Mouse (Mus musculus): ENCODE measurements around the gene Gm43064. TPM values are rescaled to one million over a fixed set of nuclear protein-coding genes. Genes with fewer than 3 reads are reported as not detected.
"Not testable (repeated sequence)": the region's sequence is repeated elsewhere in the genome, so short reads cannot be mapped to it uniquely, and the experiment has no call there.

Gene Gm43064
- polyA plus RNA-seq, 1 experiment from 2014 or later, result 0.70 TPM

GRCm38 (mm10) chr3:103792111-103792406, 17.3 kb upstream of the Gm43064 start:
- not testable (repeated sequence) for H3K9ac ChIP-seq (ENCODE audit: low read depth, low read length); H3K27me3 ChIP-seq (ENCODE audit: control insufficient read depth, insufficient read depth, low read depth, low read length); ATAC-seq (ENCODE audit: low read depth); H3K9me3 ChIP-seq (replicated peaks; ENCODE audit: control insufficient read depth, low read length); H3K36me3 ChIP-seq (ENCODE audit: control insufficient read depth, insufficient read depth)
- Histone ChIP-seq H3K4me2 (ENCODE audit: low read depth, low read length) (peak overlapping the region; percentile 81), H3K27ac (ENCODE audit: low read length) (peak overlapping the region; percentile 96), H3K4me1 (ENCODE audit: control insufficient read depth, low read depth, low read length) (peaks cover 59% of the 10 kb centered on the region), H3K4me3 (ENCODE audit: low read depth, low read length) (peak overlapping the region; percentile 98)
- WGBS (ENCODE audit: insufficient replicate concordance), result 44% methylated on average over 5 of the region's 5 CpGs

- WGBS (ENCODE audit: insufficient replicate concordance), result 65% methylated on average over 1 of the region's 1 CpGs
Measured at GRCm38 (mm10) chr3:103792566-103792965, 16.8 kb upstream of the Gm43064 start.

GRCm38 (mm10) chr3:103796389-103796788, 13.0 kb upstream of the Gm43064 start:
- H3K9me3 ChIP-seq (replicated peaks; ENCODE audit: control insufficient read depth, low read length), result no peaks in the 10 kb centered on the region
- H3K27ac ChIP-seq (ENCODE audit: low read length), result peak overlapping the region; percentile 39
- H3K4me3 ChIP-seq (ENCODE audit: low read depth, low read length), result no peak overlapping the region
- 48% methylated on average over 2 of the region's 2 CpGs for WGBS (ENCODE audit: insufficient replicate concordance)
- no peak overlapping the region for H3K4me2 ChIP-seq (ENCODE audit: low read depth, low read length)
- no peak overlapping the region for H3K9ac ChIP-seq (ENCODE audit: low read depth, low read length)
- H3K4me1 ChIP-seq (ENCODE audit: control insufficient read depth, low read depth, low read length), result peaks cover 68% of the 10 kb centered on the region
- no peaks in the 10 kb centered on the region for H3K27me3 ChIP-seq (ENCODE audit: control insufficient read depth, insufficient read depth, low read depth, low read length)
- H3K36me3 ChIP-seq (ENCODE audit: control insufficient read depth, insufficient read depth), result no peaks in the 10 kb centered on the region
- no peak for ATAC-seq (ENCODE audit: low read depth)

More at GRCm38 (mm10) chr3:103792566-103792965, 16.8 kb upstream of the Gm43064 start:
- Histone ChIP-seq H3K9ac (ENCODE audit: low read depth, low read length) (peak overlapping the region; percentile 14; the same call in 1 of the 2 replicates), H3K4me2 (ENCODE audit: low read depth, low read length) (0 out of 2 replicates have a peak overlapping the region, but pooled peaks have one; percentile 81), H3K27ac (ENCODE audit: low read length) (peak overlapping the region; percentile 96), H3K9me3 (replicated peaks; ENCODE audit: control insufficient read depth, low read length) (no peaks in the 10 kb centered on the region), H3K4me1 (ENCODE audit: control insufficient read depth, low read depth, low read length) (peaks cover 54% of the 10 kb centered on the region), H3K27me3 (ENCODE audit: control insufficient read depth, insufficient read depth, low read depth, low read length) (no peaks in the 10 kb centered on the region), H3K4me3 (ENCODE audit: low read depth, low read length) (no peak overlapping the region), H3K36me3 (ENCODE audit: control insufficient read depth, insufficient read depth) (no peaks in the 10 kb centered on the region)
- ATAC-seq (ENCODE audit: low read depth), result no peak

GRCm38 (mm10) chr3:103799507-103799906, 9.9 kb upstream of the Gm43064 start:
- H3K4me2 ChIP-seq (ENCODE audit: low read depth, low read length), result peak overlapping the region; percentile 65
- peak overlapping the region; percentile 97 for H3K27ac ChIP-seq (ENCODE audit: low read length)
- peaks cover 15% of the 10 kb centered on the region for H3K36me3 ChIP-seq (ENCODE audit: control insufficient read depth, insufficient read depth)
- no peaks in the 10 kb centered on the region for H3K27me3 ChIP-seq (ENCODE audit: control insufficient read depth, insufficient read depth, low read depth, low read length)
- no peaks in the 10 kb centered on the region for H3K9me3 ChIP-seq (replicated peaks; ENCODE audit: control insufficient read depth, low read length)
- H3K4me3 ChIP-seq (ENCODE audit: low read depth, low read length), result no peak overlapping the region
- WGBS (ENCODE audit: insufficient replicate concordance), result 11% methylated on average over 2 of the region's 2 CpGs
- ATAC-seq (ENCODE audit: low read depth), result peak; percentile 92
- H3K9ac ChIP-seq (ENCODE audit: low read depth, low read length), result no peak overlapping the region
- peaks cover 63% of the 10 kb centered on the region for H3K4me1 ChIP-seq (ENCODE audit: control insufficient read depth, low read depth, low read length)

GRCm38 (mm10) chr3:103801631-103802531, 7.5 kb upstream of the Gm43064 start:
- 12% methylated on average over 10 of the region's 10 CpGs for WGBS (ENCODE audit: insufficient replicate concordance)
- peak overlapping the region; percentile 42 for H3K9ac ChIP-seq (ENCODE audit: low read depth, low read length)
- H3K36me3 ChIP-seq (ENCODE audit: control insufficient read depth, insufficient read depth), result peaks cover 26% of the 10 kb centered on the region
- peak; percentile 73 for ATAC-seq (ENCODE audit: low read depth)
- peaks cover 68% of the 10 kb centered on the region for H3K4me1 ChIP-seq (ENCODE audit: control insufficient read depth, low read depth, low read length)
- H3K27me3 ChIP-seq (ENCODE audit: control insufficient read depth, insufficient read depth, low read depth, low read length), result no peaks in the 10 kb centered on the region
- no peak overlapping the region for H3K4me3 ChIP-seq (ENCODE audit: low read depth, low read length)
- H3K4me2 ChIP-seq (ENCODE audit: low read depth, low read length), result peak overlapping the region; percentile 8
- H3K27ac ChIP-seq (ENCODE audit: low read length), result peak overlapping the region; percentile 94
- H3K9me3 ChIP-seq (replicated peaks; ENCODE audit: control insufficient read depth, low read length), result no peaks in the 10 kb centered on the region

GRCm38 (mm10) chr3:103802861-103803260, 6.5 kb upstream of the Gm43064 start:
- H3K9ac ChIP-seq (ENCODE audit: low read depth, low read length), result peak overlapping the region; percentile 40
- peaks cover 74% of the 10 kb centered on the region for H3K4me1 ChIP-seq (ENCODE audit: control insufficient read depth, low read depth, low read length)
- no peak for ATAC-seq (ENCODE audit: low read depth)
- WGBS (ENCODE audit: insufficient replicate concordance), result 43% methylated on average over 8 of the region's 8 CpGs
- H3K36me3 ChIP-seq (ENCODE audit: control insufficient read depth, insufficient read depth), result peaks cover 31% of the 10 kb centered on the region
- H3K4me3 ChIP-seq (ENCODE audit: low read depth, low read length), result no peak overlapping the region
- H3K4me2 ChIP-seq (ENCODE audit: low read depth, low read length), result no peak overlapping the region
- no peaks in the 10 kb centered on the region for H3K27me3 ChIP-seq (ENCODE audit: control insufficient read depth, insufficient read depth, low read depth, low read length)
- no peaks in the 10 kb centered on the region for H3K9me3 ChIP-seq (replicated peaks; ENCODE audit: control insufficient read depth, low read length)
- H3K27ac ChIP-seq (ENCODE audit: low read length), result peak overlapping the region; percentile 91

GRCm38 (mm10) chr3:103805671-103806070, 3.7 kb upstream of the Gm43064 start:
- H3K4me2 ChIP-seq (ENCODE audit: low read depth, low read length), result no peak overlapping the region
- 79% methylated on average over 1 of the region's 1 CpGs for WGBS (ENCODE audit: insufficient replicate concordance)
- peaks cover 59% of the 10 kb centered on the region for H3K4me1 ChIP-seq (ENCODE audit: control insufficient read depth, low read depth, low read length)
- H3K4me3 ChIP-seq (ENCODE audit: low read depth, low read length), result no peak overlapping the region
- ATAC-seq (ENCODE audit: low read depth), result no peak
- H3K27me3 ChIP-seq (ENCODE audit: control insufficient read depth, insufficient read depth, low read depth, low read length), result no peaks in the 10 kb centered on the region
- H3K36me3 ChIP-seq (ENCODE audit: control insufficient read depth, insufficient read depth), result peaks cover 31% of the 10 kb centered on the region
- H3K9me3 ChIP-seq (replicated peaks; ENCODE audit: control insufficient read depth, low read length), result no peaks in the 10 kb centered on the region
- H3K27ac ChIP-seq (ENCODE audit: low read length), result peak overlapping the region; percentile 30; the same call in 1 of the 2 replicates
- no peak overlapping the region for H3K9ac ChIP-seq (ENCODE audit: low read depth, low read length)

- Histone ChIP-seq H3K4me3 (ENCODE audit: low read depth, low read length) (peak overlapping the region; percentile 94), H3K4me2 (ENCODE audit: low read depth, low read length) (peak overlapping the region; percentile 76), H3K9me3 (replicated peaks; ENCODE audit: control insufficient read depth, low read length) (no peaks in the 10 kb centered on the region), H3K9ac (ENCODE audit: low read depth, low read length) (peak overlapping the region; percentile 96), H3K4me1 (ENCODE audit: control insufficient read depth, low read depth, low read length) (peaks cover 38% of the 10 kb centered on the region), H3K27me3 (ENCODE audit: control insufficient read depth, insufficient read depth, low read depth, low read length) (no peaks in the 10 kb centered on the region), H3K27ac (ENCODE audit: low read length) (peak overlapping the region; percentile 99), H3K36me3 (ENCODE audit: control insufficient read depth, insufficient read depth) (peaks cover 28% of the 10 kb centered on the region)
- ATAC-seq (ENCODE audit: low read depth), result peak; percentile 49
- 1% methylated on average over 14 of the region's 14 CpGs for WGBS (ENCODE audit: insufficient replicate concordance)
Measured at GRCm38 (mm10) chr3:103809799-103810150, 402 bp downstream of the Gm43064 start.

- H3K4me2 ChIP-seq (ENCODE audit: low read depth, low read length), result peak overlapping the region; percentile 76
- H3K4me3 ChIP-seq (ENCODE audit: low read depth, low read length), result peak overlapping the region; percentile 94
- no peaks in the 10 kb centered on the region for H3K27me3 ChIP-seq (ENCODE audit: control insufficient read depth, insufficient read depth, low read depth, low read length)
- peak; percentile 22; the same call in 1 of the 2 replicates for ATAC-seq (ENCODE audit: low read depth)
- WGBS (ENCODE audit: insufficient replicate concordance), result 58% methylated on average over 6 of the region's 6 CpGs
- peaks cover 31% of the 10 kb centered on the region for H3K36me3 ChIP-seq (ENCODE audit: control insufficient read depth, insufficient read depth)
- peaks cover 30% of the 10 kb centered on the region for H3K4me1 ChIP-seq (ENCODE audit: control insufficient read depth, low read depth, low read length)
- no peaks in the 10 kb centered on the region for H3K9me3 ChIP-seq (replicated peaks; ENCODE audit: control insufficient read depth, low read length)
- H3K27ac ChIP-seq (ENCODE audit: low read length), result peak overlapping the region; percentile 83
- peak overlapping the region; percentile 37; the same call in 1 of the 2 replicates for H3K9ac ChIP-seq (ENCODE audit: low read depth, low read length)
Measured at GRCm38 (mm10) chr3:103810967-103811366, 1.6 kb downstream of the Gm43064 start.
